Mouse (Mus musculus) neural tube, embryonic 14.5 days (tissue): ENCODE results near the gene Pik3cg. TPM values are rescaled to one million over a fixed set of nuclear protein-coding genes. Genes with fewer than 3 reads are reported as not detected.

ENCODE experiments used
- ATAC-seq: fragments of 200-750 bp; cut with Nextera tagmentation; 2 replicates; pipeline ENCODE4 v1.8.0; 2017; ENCODE audit warnings: low read depth, mild to moderate bottlenecking, moderate TSS enrichment, moderate library complexity
- H3K27ac ChIP-seq: fragments of 300-500 bp; sonication (generic); 2 replicates; pipeline ENCODE4 v1.5.1; 2014; ENCODE audit warnings: low read depth, mild to moderate bottlenecking, control low read depth, low read length, moderate library complexity, mixed read lengths
- H3K27me3 ChIP-seq: fragments of 300-500 bp; sonication (generic); 2 replicates; pipeline ENCODE4 v1.6.1; 2014; ENCODE audit warnings: low read length; ENCODE audit not compliant: control insufficient read depth, insufficient read depth
- H3K36me3 ChIP-seq: fragments of 300-500 bp; sonication (generic); 2 replicates; pipeline ENCODE4 v1.6.1; 2014; ENCODE audit warnings: low read length, mixed read lengths; ENCODE audit not compliant: control insufficient read depth, insufficient read depth
- H3K4me1 ChIP-seq: fragments of 300-500 bp; sonication (generic); 2 replicates; pipeline ENCODE4 v1.6.1; 2014; ENCODE audit warnings: low read length; ENCODE audit not compliant: control insufficient read depth, insufficient read depth
- H3K4me2 ChIP-seq: fragments of 300-500 bp; sonication (generic); 2 replicates; pipeline ENCODE4 v1.6.1; 2014; ENCODE audit warnings: mild to moderate bottlenecking, low read depth, low read length, control low read depth
- H3K4me3 ChIP-seq: fragments of 300-500 bp; sonication (generic); 2 replicates; pipeline ENCODE4 v1.5.1; 2014; ENCODE audit warnings: low read depth, low read length, control low read depth, mixed read lengths
- H3K9ac ChIP-seq: fragments of 300-500 bp; sonication (generic); replicated peaks from 2 replicates; pipeline ENCODE4 v1.6.1; 2014; ENCODE audit warnings: low read depth, mild to moderate bottlenecking, control low read depth, low read length, mixed read lengths
- H3K9me3 ChIP-seq: fragments of 300-500 bp; sonication (generic); 2 replicates; pipeline ENCODE4 v1.6.1; 2016; ENCODE audit warnings: low read length; ENCODE audit not compliant: control insufficient read depth
- WGBS: fragments of 180-500 bp; shearing (Covaris S2); extraction: QIAGEN DNeasy Blood & Tissue Kit; methylation state at CpG from one replicate; pipeline ENCODE4 v1.1.7; 2014; 5-methylcytosine and 5-hydroxymethylcytosine counted together
- polyA plus RNA-seq: library from polyadenylated mRNA; unstranded; fragments of >200 nt; fragmentation: Nextera tagmentation; extraction: Ambion mirVana; gene quantifications from 2 replicates; pipeline ENCODE4 v1.2.1, GENCODE M21; 2014

Gene Pik3cg
- polyA plus RNA-seq, 1 experiment from 2014 or later, result 0.88 TPM

- Histone ChIP-seq H3K9ac (no peak overlapping the region), H3K4me1 (no peaks in the 10 kb centered on the region), H3K4me2 (no peak overlapping the region), H3K27ac (no peak overlapping the region), H3K36me3 (no peaks in the 10 kb centered on the region), H3K27me3 (no peaks in the 10 kb centered on the region), H3K9me3 (no peaks in the 10 kb centered on the region), H3K4me3 (no peak overlapping the region)
- WGBS, result 94% methylated on average over 4 of the region's 4 CpGs
- no peak for ATAC-seq
Measured at GRCm38 (mm10) chr12:32195000-32195399, 13.5 kb downstream of the Pik3cg start.

GRCm38 (mm10) chr12:32194358-32194757 lies 14.1 kb downstream of the Pik3cg start:
- H3K9me3 ChIP-seq, result no peaks in the 10 kb centered on the region
- 89% methylated on average over 1 of the region's 1 CpGs for WGBS
- no peak overlapping the region for H3K9ac ChIP-seq
- ATAC-seq, result no peak
- no peaks in the 10 kb centered on the region for H3K27me3 ChIP-seq
- no peaks in the 10 kb centered on the region for H3K36me3 ChIP-seq
- no peak overlapping the region for H3K4me2 ChIP-seq
- H3K4me3 ChIP-seq, result no peak overlapping the region
- H3K27ac ChIP-seq, result no peak overlapping the region
- no peaks in the 10 kb centered on the region for H3K4me1 ChIP-seq

GRCm38 (mm10) chr12:32190927-32191326 lies 17.5 kb downstream of the Pik3cg start:
- 83% methylated on average over 4 of the region's 4 CpGs for WGBS
- H3K4me2 ChIP-seq, result no peak overlapping the region
- H3K4me1 ChIP-seq, result no peaks in the 10 kb centered on the region
- no peaks in the 10 kb centered on the region for H3K27me3 ChIP-seq
- H3K4me3 ChIP-seq, result no peak overlapping the region
- no peak for ATAC-seq
- H3K9me3 ChIP-seq, result no peaks in the 10 kb centered on the region
- H3K36me3 ChIP-seq, result no peaks in the 10 kb centered on the region
- H3K27ac ChIP-seq, result no peak overlapping the region
- H3K9ac ChIP-seq, result no peak overlapping the region

- Histone ChIP-seq H3K27me3 (no peaks in the 10 kb centered on the region), H3K9me3 (no peaks in the 10 kb centered on the region), H3K36me3 (no peaks in the 10 kb centered on the region), H3K4me2 (no peak overlapping the region), H3K4me3 (no peak overlapping the region), H3K27ac (no peak overlapping the region), H3K4me1 (no peaks in the 10 kb centered on the region), H3K9ac (no peak overlapping the region)
- no peak for ATAC-seq
- 56% methylated on average over 5 of the region's 5 CpGs for WGBS
Measured at GRCm38 (mm10) chr12:32187668-32188236, 20.7 kb downstream of the Pik3cg start.

- Histone ChIP-seq H3K4me3 (no peak overlapping the region), H3K36me3 (no peaks in the 10 kb centered on the region), H3K9me3 (no peaks in the 10 kb centered on the region), H3K27me3 (no peaks in the 10 kb centered on the region), H3K9ac (no peak overlapping the region), H3K4me1 (no peaks in the 10 kb centered on the region), H3K4me2 (no peak overlapping the region), H3K27ac (no peak overlapping the region)
- WGBS, result 88% methylated on average over 6 of the region's 6 CpGs
- no peak for ATAC-seq
Measured at GRCm38 (mm10) chr12:32186627-32187255, 21.7 kb downstream of the Pik3cg start.

- Histone ChIP-seq H3K4me2 (no peak overlapping the region), H3K4me1 (no peaks in the 10 kb centered on the region), H3K27me3 (no peaks in the 10 kb centered on the region), H3K36me3 (no peaks in the 10 kb centered on the region), H3K27ac (no peak overlapping the region), H3K4me3 (no peak overlapping the region), H3K9me3 (no peaks in the 10 kb centered on the region), H3K9ac (no peak overlapping the region)
- 94% methylated on average over 3 of the region's 3 CpGs for WGBS
- ATAC-seq, result no peak
Measured at GRCm38 (mm10) chr12:32184874-32185273, 23.6 kb downstream of the Pik3cg start.

GRCm38 (mm10) chr12:32183584-32183983 lies 24.9 kb downstream of the Pik3cg start:
- no peak overlapping the region for H3K4me2 ChIP-seq
- WGBS, result 52% methylated on average over 1 of the region's 1 CpGs

GRCm38 (mm10) chr12:32182632-32183419 lies 25.6 kb downstream of the Pik3cg start:
- Histone ChIP-seq H3K36me3 (no peaks in the 10 kb centered on the region), H3K9ac (no peak overlapping the region), H3K4me3 (no peak overlapping the region), H3K27me3 (no peaks in the 10 kb centered on the region), H3K4me1 (no peaks in the 10 kb centered on the region), H3K27ac (no peak overlapping the region), H3K9me3 (no peaks in the 10 kb centered on the region), H3K4me2 (no peak overlapping the region)
- WGBS, result 89% methylated on average over 15 of the region's 15 CpGs
- no peak for ATAC-seq

More at GRCm38 (mm10) chr12:32183584-32183983, 24.9 kb downstream of the Pik3cg start:
- no peaks in the 10 kb centered on the region for H3K27me3 ChIP-seq
- no peaks in the 10 kb centered on the region for H3K36me3 ChIP-seq
- H3K4me1 ChIP-seq, result no peaks in the 10 kb centered on the region
- H3K4me3 ChIP-seq, result no peak overlapping the region
- no peak overlapping the region for H3K27ac ChIP-seq
- H3K9ac ChIP-seq, result no peak overlapping the region
- ATAC-seq, result no peak
- H3K9me3 ChIP-seq, result no peaks in the 10 kb centered on the region

GRCm38 (mm10) chr12:32181885-32182284 lies 26.6 kb downstream of the Pik3cg start:
- 82% methylated on average over 4 of the region's 4 CpGs for WGBS
- Histone ChIP-seq H3K4me2 (no peak overlapping the region), H3K27me3 (no peaks in the 10 kb centered on the region), H3K9me3 (no peaks in the 10 kb centered on the region), H3K36me3 (no peaks in the 10 kb centered on the region), H3K27ac (no peak overlapping the region), H3K4me3 (no peak overlapping the region), H3K9ac (no peak overlapping the region), H3K4me1 (no peaks in the 10 kb centered on the region)
- no peak for ATAC-seq
